Mouse (Mus musculus) liver, embryonic 11.5 days (tissue): ENCODE data around the gene Eftud2. TPM values are rescaled to one million over a fixed set of nuclear protein-coding genes. Genes with fewer than 3 reads are reported as not detected.
A peak's percentile ranks its signal among the peaks of the same experiment; 100 is the strongest.

ENCODE experiments used
- ATAC-seq: fragments of 200-750 bp; cut with Nextera tagmentation; replicated peaks from 2 replicates; pipeline ENCODE4 v1.8.0; 2017; ENCODE audit warnings: moderate number of reproducible peaks, mild to moderate bottlenecking, moderate TSS enrichment, moderate library complexity; ENCODE audit not compliant: low FRiP score
- DNase-seq: peaks from one replicate; pipeline ENCODE4 v3.0.0-alpha.2; 2017; ENCODE audit warnings: low spot score
- H3K27ac ChIP-seq: fragments of 300-500 bp; sonication (generic); 2 replicates; pipeline ENCODE4 v1.5.1; 2014; ENCODE audit warnings: mild to moderate bottlenecking, low read depth, low read length, control low read depth
- H3K27me3 ChIP-seq: fragments of 300-500 bp; sonication (generic); replicated peaks from 2 replicates; pipeline ENCODE4 v1.6.1; 2014; ENCODE audit warnings: low read length, mixed read lengths; ENCODE audit not compliant: control insufficient read depth, insufficient read depth
- H3K36me3 ChIP-seq: fragments of 300-500 bp; sonication (generic); 2 replicates; pipeline ENCODE4 v1.6.1; 2014; ENCODE audit warnings: mild to moderate bottlenecking, low read length, moderate library complexity, mixed read lengths; ENCODE audit not compliant: control insufficient read depth, insufficient read depth
- H3K4me1 ChIP-seq: fragments of 300-500 bp; sonication (generic); replicated peaks from 2 replicates; pipeline ENCODE4 v1.6.1; 2014; ENCODE audit warnings: low read length, mixed read lengths; ENCODE audit not compliant: control insufficient read depth, insufficient read depth
- H3K4me2 ChIP-seq: fragments of 300-500 bp; sonication (generic); 2 replicates; pipeline ENCODE4 v1.6.1; 2014; ENCODE audit warnings: mild to moderate bottlenecking, control low read depth, moderate library complexity
- H3K4me3 ChIP-seq: fragments of 300-500 bp; sonication (generic); 2 replicates; pipeline ENCODE4 v1.5.1; 2014; ENCODE audit warnings: low read depth, low read length, control low read depth
- H3K9ac ChIP-seq: fragments of 300-500 bp; sonication (generic); 2 replicates; pipeline ENCODE4 v1.6.1; 2014; ENCODE audit warnings: low read depth, low read length, control low read depth
- H3K9me3 ChIP-seq: fragments of 300-500 bp; sonication (generic); 2 replicates; pipeline ENCODE4 v1.6.1; 2016; ENCODE audit warnings: low read length, inconsistent platforms, mixed read lengths; ENCODE audit not compliant: control insufficient read depth
- WGBS: fragments of 180-500 bp; shearing (Covaris S2); extraction: QIAGEN DNeasy Blood & Tissue Kit; methylation state at CpG from one replicate; pipeline ENCODE4 v1.1.7; 2014; 5-methylcytosine and 5-hydroxymethylcytosine counted together
- polyA plus RNA-seq: library from polyadenylated mRNA; unstranded; fragments of >200 nt; fragmentation: Nextera tagmentation; extraction: Ambion mirVana; gene quantifications from 2 replicates; pipeline ENCODE4 v1.2.1, GENCODE M21; 2014

Eftud2 gene
- polyA plus RNA-seq, 1 experiment from 2014 or later = 259 TPM

DNA sequence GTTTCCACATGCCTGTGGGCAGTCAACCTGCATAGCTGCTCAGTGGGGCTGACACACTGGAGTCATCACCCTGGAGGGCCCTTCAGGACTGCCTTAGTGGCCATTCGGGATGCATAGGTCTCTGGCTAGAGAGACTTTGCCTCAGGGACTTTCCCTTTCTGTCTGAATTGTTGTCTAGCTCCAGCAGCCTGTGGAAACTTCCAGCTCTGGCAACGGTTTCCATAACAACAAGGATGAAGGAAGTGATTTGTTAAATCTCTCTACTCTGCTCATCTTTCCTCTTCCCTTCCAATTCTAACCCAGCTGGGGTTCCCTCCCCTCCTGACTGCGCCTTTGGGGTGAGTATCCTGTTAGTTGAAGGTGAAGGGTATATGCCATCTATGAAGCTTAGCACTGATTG, 7.3 kb upstream of the Eftud2 start:
- DNase-seq (no peak), ATAC-seq (no peak)
- no peak overlapping the region for H3K27ac ChIP-seq
- no peaks in the 10 kb centered on the region for H3K36me3 ChIP-seq
- no peak overlapping the region for H3K9ac ChIP-seq
- no peaks in the 10 kb centered on the region for H3K9me3 ChIP-seq
- peaks cover 8% of the 10 kb centered on the region; the same call in 1 of the 2 replicates for H3K4me1 ChIP-seq
- H3K27me3 ChIP-seq = peaks cover 23% of the 10 kb centered on the region
- no peak overlapping the region for H3K4me3 ChIP-seq
- 64% methylated on average over 3 of the region's 3 CpGs for WGBS
- no peak overlapping the region for H3K4me2 ChIP-seq

DNA sequence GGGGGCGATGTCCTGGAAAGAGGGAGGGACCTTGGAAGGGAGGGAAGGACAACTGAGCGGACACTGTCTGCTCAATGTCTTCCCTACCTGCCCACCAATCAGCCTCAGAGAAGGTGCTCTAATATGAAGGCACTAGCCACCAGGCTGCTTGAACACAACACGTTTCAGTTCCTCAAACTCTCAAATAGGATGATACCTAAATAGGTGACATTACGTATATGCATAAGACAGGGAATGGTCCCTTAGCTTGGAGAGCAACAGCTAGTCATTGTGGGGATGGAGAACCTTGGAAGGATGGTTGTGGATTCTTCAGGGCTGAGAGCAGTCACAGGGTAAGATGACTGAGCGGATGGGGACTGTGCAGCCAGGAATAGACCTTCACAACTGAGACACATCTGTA, 6.6 kb upstream of the Eftud2 start:
- no peak for ATAC-seq
- 82% methylated on average over 5 of the region's 5 CpGs for WGBS
- H3K27ac ChIP-seq = no peak overlapping the region

DNA sequence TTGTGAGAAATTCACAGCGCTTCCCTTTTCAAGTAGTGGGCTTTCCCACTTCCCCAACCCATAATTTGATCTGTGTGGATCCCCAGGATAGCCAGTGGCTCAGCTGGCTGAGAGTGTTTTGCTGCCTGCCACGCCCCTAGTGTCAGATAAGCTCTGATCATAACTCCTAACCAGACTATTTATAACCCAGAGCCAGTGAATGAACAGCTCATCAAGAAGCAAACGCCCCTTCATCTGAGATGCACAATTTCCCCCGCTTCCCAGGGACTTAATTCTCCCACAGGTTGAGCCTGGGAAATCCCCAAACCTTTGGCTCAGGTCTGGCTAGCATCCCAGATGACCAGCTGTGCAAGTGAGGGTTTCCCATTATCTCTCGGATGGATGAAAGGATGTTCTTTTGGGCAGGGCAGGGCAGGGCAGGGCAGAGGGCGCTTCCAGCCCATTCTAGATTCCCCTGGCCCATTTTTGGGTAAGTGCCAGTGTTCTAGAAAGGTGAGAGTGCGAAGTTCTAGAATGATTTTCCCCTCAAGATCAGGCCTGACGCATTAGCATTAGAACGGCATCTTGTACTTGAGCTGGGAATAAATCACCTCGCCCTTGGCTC, 3.9 kb upstream of the Eftud2 start, which contains the start of gene Fam187a:
Gene Fam187a (plus strand): TSS at position 554 of the 604 bp plus-strand sequence.
- H3K27me3 ChIP-seq = peaks cover 23% of the 10 kb centered on the region
- H3K4me2 ChIP-seq = no peak within 1 kb of the TSS
- H3K9me3 ChIP-seq = no peaks in the 10 kb centered on the region
- ATAC-seq (no peak), DNase-seq (no peak)
- H3K27ac ChIP-seq = no peak within 1 kb of the TSS
- no peaks in the 10 kb centered on the region for H3K36me3 ChIP-seq
- H3K4me3 ChIP-seq = no peak within 1 kb of the TSS
- peaks cover 9% of the 10 kb centered on the region for H3K4me1 ChIP-seq
- no peak within 1 kb of the TSS for H3K9ac ChIP-seq
- 56% methylated on average over 10 of the region's 10 CpGs for WGBS

More for the DNA sequence above, 6.6 kb upstream of the Eftud2 start:
- Histone ChIP-seq H3K9ac (no peak overlapping the region), H3K4me3 (no peak overlapping the region), H3K9me3 (no peaks in the 10 kb centered on the region), H3K4me2 (no peak overlapping the region), H3K27me3 (peaks cover 27% of the 10 kb centered on the region), H3K4me1 (peaks cover 6% of the 10 kb centered on the region; the same call in 1 of the 2 replicates), H3K36me3 (no peaks in the 10 kb centered on the region)
- no peak for DNase-seq

DNA sequence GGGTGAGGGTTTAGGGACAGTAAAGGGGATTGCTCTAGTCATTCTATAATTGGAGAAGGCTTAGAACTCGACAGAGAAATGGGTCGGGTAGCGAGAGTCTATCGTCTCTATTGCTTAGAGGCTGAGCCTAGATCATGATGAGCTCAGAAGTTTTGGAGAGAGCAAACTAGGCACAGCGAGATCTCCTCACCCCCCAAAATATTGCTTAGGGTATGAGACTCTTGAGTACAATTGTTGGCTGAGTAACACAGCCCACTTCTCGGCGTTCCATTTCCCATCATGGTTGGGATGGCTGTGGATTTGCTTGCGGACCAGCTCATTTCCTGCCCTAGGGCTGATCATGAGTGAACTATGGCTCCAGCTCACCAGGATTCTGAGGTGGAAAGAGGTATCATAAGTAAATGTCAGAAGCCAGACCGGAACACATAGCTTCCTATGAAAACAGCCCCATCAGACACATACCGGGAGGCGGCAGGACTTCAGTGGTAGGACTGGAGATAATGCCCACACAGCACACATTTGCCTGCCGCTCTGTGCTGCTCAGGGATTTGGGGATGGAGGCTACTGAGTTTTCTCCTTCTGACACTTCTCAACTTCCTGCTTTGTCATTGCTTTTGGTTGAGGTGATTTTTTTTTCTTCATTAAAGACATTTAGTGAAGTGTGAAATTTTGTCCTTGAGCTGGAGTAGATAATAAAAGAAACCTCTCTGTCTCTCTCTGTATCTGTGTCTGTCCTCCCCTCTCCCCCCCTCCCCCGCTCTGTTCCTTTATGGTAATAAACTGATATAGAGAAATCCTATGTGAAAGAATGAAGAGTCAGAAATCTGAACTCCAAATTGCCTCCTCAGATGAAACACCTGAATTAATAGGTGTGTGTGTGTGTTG, 771 bp upstream of the Eftud2 start:
- Histone ChIP-seq H3K4me1 (peaks cover 15% of the 10 kb centered on the region), H3K9ac (peak overlapping the region; percentile 39), H3K27ac (no peak overlapping the region), H3K36me3 (peaks cover 8% of the 10 kb centered on the region; the same call in 1 of the 2 replicates), H3K4me2 (peak overlapping the region; percentile 79), H3K27me3 (peaks cover 12% of the 10 kb centered on the region; the same call in 1 of the 2 replicates), H3K9me3 (no peaks in the 10 kb centered on the region), H3K4me3 (peak overlapping the region; percentile 87)
- ATAC-seq (peak; percentile 35; the same call in 1 of the 2 replicates), DNase-seq (no peak)
- WGBS = 17% methylated on average over 13 of the region's 13 CpGs

DNA sequence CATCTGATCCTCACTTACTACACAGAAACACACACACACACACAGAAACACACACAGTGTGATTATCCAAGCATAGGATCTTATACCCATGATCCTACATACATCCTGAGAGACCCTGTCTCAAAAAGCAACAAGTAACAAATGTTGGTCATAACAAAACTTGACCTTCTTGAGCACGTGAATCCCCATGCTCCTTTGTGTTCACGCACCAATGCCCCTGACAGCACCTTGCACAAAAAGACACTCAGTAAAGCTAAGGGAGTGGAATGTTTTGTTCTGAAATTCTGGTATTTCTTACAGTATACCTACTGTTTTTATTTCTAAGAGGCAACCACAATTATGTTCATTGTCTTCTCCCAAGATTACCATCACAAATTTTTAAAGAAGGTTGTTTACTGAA, 1.2 kb downstream of the Eftud2 start:
- Histone ChIP-seq H3K27me3 (0 out of 2 replicates have a peak, but pooled peaks cover 3% of the 10 kb centered on the region), H3K9me3 (no peaks in the 10 kb centered on the region), H3K27ac (no peak overlapping the region), H3K36me3 (peaks cover 20% of the 10 kb centered on the region; the same call in 1 of the 2 replicates), H3K4me1 (peaks cover 12% of the 10 kb centered on the region), H3K9ac (peak overlapping the region; percentile 88), H3K4me2 (peak overlapping the region; percentile 79), H3K4me3 (peak overlapping the region; percentile 87)
- no peak for ATAC-seq
- 80% methylated on average over 2 of the region's 2 CpGs for WGBS
- DNase-seq = no peak

DNA sequence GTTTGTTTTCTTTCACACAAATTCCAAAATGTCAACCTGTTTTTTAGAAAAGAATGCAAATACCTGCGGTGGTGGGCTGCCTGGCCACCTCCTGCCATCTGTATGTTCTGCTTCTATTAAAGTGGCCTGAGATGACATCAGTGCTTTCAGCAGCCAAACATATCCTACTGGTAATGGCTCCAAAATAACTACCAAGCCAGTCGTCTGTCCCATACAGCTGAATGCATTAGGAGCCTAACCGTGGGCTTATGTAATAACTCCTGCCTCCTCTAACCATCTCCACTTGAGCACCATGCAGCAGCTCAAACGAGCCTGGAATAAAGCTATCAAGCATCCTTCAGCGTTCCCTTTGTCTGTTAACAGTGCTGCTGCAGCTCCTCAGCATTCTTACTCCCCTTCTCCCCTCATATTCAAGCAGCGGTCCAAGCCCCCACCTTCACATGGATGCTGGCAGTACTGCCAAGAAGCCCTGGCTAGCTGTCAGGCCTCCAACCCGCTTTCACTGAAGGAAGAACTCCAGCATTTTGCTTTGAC, 5.9 kb downstream of the Eftud2 start:
- no peak for DNase-seq
- WGBS = 89% methylated on average over 7 of the region's 7 CpGs
- H3K36me3 ChIP-seq = peaks cover 34% of the 10 kb centered on the region
- H3K4me3 ChIP-seq = no peak overlapping the region
- H3K27ac ChIP-seq = no peak overlapping the region
- no peak overlapping the region for H3K9ac ChIP-seq
- H3K9me3 ChIP-seq = no peaks in the 10 kb centered on the region
- peaks cover 7% of the 10 kb centered on the region for H3K4me1 ChIP-seq
- H3K27me3 ChIP-seq = no peaks in the 10 kb centered on the region
- no peak overlapping the region for H3K4me2 ChIP-seq
- ATAC-seq = no peak

DNA sequence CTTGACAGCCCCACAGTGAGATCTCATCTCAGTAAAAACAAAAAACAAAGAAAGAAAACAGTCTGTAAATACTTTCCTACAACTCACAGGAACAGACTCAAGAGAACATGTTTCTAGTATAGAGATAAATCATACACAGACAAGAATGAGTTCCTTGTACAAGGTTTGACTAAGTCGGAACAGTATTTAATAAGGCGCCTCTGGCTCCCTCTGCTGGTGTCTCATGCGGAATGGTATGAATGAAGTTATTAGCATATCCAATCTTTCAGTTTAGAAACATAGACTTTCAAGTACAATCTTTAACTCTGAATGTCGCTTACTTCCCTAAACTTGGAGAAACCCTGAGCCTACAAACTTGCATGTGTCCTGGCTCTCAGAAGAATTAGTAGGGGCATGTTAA, 16.5 kb downstream of the Eftud2 start:
- Histone ChIP-seq H3K4me2 (no peak overlapping the region), H3K4me3 (no peak overlapping the region), H3K36me3 (peaks cover 47% of the 10 kb centered on the region), H3K27me3 (no peaks in the 10 kb centered on the region), H3K9ac (no peak overlapping the region), H3K9me3 (no peaks in the 10 kb centered on the region), H3K27ac (no peak overlapping the region), H3K4me1 (no peaks in the 10 kb centered on the region)
- 66% methylated on average over 4 of the region's 4 CpGs for WGBS
- DNase-seq (peak; percentile 42), ATAC-seq (no peak)

DNA sequence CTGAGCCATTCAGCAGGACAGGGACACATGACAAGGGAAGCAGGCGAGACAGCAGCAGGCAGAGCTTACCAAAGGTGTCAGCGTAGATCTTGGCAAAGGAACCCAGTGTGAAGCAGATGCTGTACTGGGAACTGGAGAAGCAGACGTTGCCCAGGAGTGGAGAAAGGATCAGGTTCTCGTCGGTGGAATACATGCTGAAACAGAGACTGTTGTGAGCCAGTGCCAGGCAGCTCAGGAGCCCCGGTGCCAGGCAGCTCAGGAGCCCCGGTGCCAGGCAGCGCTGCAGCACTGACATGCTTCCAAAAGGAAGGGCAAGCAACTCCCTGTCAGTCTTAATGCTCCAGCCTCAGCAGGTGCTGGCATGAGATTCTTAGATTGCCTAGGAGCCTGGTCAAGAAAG, 20.9 kb downstream of the Eftud2 start:
- Histone ChIP-seq H3K4me2 (no peak overlapping the region), H3K9ac (no peak overlapping the region), H3K9me3 (no peaks in the 10 kb centered on the region), H3K36me3 (peaks cover 45% of the 10 kb centered on the region), H3K4me3 (no peak overlapping the region), H3K27ac (no peak overlapping the region), H3K27me3 (no peaks in the 10 kb centered on the region), H3K4me1 (no peaks in the 10 kb centered on the region)
- no peak for ATAC-seq
- DNase-seq = no peak
- 88% methylated on average over 8 of the region's 8 CpGs for WGBS
